Mouse (Mus musculus): Measurements from ENCODE around the gene Ccdc73.
"Not testable (repeated sequence)": the region's sequence is repeated elsewhere in the genome, so short reads cannot be mapped to it uniquely, and the experiment has no call there.

Gene Ccdc73

DNA sequence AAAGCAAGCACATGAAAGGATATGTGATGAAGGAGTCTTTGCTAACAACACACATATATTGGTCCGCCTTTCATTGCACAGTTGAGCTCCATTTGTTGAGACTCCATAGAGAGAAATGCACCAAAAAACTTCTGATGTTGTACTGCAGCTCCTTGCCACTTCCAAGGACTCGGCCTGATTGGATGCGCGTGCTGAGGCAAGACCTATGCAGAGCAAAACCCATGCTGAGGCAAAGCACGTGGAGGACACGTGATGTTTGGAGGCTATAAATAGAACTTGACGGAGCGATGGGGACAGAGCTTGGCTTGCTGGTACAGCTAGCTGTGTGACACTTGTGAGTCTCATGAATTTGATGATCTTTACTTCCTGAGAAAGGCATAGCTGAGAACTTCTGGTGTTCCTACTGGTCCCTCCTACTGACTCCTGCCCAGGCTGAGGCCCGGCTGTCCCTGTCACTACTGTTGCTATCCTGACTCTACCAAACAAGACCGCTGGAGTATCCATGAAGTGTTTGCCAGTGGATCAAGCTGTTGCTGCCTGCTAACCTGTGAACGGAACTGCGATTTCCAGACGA lies at the start of gene Ccdc73:
Gene Ccdc73, plus strand, starts transcription at position 524 of the 574 bp plus-strand sequence.
- no peak for DNase-seq (ENCODE audit: low read depth, low spot score)

DNA sequence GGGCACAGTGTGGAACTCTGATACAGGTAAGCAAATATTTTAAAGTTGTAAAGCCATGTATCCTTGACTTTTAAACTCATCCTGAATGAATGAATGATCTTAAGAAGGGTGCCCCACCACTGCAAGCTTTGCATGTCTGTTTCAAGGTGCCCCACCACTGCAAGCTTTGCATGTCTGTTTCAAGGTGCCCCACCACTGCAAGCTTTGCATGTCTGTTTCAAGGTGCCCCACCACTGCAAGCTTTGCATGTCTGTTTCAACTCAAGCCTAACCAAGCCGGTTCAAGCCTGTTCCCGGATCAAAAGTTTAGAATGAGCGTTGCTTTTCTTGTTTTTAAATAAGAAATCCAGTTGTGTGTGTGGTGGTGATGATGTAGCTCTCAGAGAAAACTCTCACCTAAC lies 48.8 kb upstream of the Ccdc73 start:
- DNase-seq (ENCODE audit: low read depth, low spot score), result not testable (repeated sequence)

DNA sequence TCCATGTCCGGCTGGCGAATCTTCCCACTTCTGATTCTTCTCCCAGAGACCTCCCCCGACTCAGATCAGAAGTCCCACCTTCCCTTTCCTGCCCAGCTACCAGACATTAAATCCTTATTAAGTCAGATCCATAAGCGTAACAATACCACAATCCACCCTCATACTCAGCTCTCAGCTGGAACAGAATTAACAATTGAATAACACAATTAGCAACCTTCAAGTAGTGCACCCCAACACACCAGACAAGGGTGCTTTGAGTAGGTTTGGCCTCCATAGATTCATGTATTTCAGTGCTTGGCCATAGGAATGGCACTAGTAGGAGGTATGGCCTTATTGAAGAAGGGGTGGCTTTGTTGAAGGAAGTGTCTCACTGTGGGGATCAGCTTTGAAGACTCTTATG lies 41.4 kb upstream of the Ccdc73 start:
- DNase-seq (ENCODE audit: low read depth, low spot score), result no peak

DNA sequence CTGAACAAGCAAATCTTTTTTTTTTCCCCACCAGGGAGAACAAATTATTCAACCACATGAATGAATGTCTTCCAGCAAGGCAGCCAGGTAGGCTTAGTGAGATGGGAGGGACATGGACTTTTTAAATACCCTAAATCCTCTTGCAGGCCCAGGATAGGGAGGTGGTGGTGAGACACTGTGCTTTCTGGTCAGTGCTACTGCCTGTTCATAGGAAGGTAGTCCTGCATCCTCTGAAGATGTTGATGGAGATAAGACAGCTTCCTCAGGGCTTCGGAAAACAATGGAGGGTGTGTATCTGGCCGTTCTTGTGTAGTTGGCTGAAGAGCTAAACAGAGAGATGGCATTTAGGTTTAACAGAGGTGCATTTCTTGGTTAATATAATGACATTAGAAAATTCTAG lies 35.1 kb upstream of the Ccdc73 start:
- DNase-seq (ENCODE audit: low read depth, low spot score), result no peak

DNA sequence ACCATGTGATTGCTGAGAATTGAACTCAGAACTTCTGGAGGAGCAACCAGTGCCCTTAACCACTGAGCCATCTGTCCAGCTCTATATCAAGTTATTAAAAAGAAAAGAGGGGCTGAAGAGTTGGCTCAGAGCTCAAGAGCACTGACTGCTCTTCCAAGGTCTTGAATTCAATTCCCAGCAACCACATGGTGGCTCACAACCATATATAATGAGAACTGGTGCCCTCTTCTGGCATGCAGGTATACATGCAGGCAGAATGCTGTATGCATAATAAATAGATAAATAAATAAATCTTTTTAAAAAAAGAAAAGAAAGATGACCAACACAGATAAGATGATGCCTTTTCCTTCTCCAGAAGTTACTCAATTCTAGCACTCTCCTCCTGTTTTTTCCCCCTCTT lies 26.6 kb upstream of the Ccdc73 start:
- DNase-seq (ENCODE audit: low read depth, low spot score), result no peak

DNA sequence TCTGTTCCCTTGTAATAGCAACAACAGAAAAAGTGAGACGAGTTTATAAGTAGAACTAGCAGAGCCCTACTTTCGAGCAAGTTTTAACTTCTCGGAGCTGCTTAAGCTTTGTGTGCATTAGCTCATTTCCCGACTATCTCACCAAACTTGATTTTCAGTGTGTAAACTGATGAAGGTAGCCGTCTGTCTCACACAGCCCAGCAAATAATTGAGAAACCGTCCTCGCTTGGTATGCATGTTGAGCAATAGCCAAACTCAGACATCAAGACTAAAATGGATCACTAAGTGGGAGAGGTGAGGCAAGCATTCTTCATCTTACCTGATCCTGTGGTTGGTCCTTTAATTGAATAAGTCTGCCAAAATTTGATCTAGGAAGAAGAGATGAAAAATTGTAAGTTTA lies 25.9 kb upstream of the Ccdc73 start:
- no peak for DNase-seq (ENCODE audit: low read depth, low spot score)

DNA sequence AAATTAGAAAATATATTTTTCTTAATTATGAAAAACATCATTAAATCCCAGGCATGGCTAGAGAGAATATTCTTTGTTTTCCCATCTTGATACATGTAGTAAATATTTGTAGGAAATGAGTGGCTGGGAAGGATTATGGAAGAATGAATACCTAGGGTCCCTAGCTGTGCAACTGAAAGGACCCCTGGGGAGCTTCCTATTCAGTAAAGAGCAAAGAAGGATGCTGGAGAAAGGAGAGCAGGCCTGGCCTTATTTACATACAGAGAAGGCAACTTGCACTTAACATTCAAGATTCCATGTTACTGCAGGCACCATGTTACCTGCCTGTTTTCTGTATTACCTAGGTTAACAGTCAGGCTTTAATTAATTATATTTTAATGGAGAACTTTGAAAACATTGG lies 25.0 kb upstream of the Ccdc73 start:
- DNase-seq (ENCODE audit: low read depth, low spot score), result no peak

DNA sequence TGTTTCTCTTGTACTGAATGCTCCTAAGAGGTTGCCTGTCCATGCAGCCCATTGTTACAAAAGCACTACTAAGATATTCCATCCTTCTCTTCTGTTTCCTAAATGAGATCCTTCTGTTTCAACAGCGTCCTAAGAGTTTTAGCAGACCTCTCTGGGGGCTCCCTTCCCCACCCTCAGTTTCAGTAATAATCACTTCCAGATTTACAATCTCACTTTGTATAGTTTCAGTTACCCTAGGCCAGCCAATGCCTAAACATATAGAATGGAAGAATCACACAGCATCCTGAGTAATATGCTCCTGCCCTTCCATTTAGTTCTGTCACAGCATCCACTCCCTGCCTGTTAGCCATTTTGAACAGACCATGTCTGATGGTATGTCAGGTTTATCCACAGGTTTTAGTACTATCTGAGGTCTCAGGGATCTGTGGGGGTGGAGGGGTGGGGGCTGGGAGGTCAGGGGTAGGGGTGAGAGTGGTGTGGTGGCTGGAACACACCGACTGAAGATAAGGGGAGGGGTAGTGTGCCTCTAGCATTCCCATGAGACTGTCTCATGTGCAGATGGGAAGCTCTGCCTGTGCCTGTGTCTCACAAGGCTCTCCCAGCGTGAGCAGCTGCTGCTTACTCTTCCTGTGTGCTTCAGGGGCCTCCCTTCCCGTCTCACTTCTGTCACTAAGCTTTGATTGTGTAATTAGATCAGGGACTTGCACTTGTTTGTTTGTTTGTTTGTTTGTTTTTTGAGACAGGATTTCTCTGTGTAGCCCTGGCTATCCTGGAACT lies 20.8 kb upstream of the Ccdc73 start:
- DNase-seq (ENCODE audit: low read depth, low spot score), result no peak

DNA sequence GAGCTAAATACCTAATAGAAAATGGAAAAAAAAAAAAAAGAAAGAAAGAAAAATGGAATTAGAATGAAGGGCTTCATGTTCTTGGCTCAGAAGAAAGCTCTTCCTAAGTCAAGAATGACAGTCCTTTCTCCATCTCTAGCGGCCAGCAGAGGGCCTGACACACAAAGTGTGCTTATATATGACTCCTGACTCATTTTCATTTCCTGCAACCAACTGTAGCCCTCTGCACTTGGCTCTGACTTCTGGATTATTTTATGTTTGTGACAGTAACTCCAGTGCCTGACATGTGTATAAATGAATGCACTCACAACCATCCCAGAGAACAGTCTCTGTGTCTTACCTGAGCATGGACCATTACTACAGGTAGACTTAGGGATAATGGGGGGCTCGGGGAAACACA lies 20.0 kb upstream of the Ccdc73 start:
- no peak for DNase-seq (ENCODE audit: low read depth, low spot score)

DNA sequence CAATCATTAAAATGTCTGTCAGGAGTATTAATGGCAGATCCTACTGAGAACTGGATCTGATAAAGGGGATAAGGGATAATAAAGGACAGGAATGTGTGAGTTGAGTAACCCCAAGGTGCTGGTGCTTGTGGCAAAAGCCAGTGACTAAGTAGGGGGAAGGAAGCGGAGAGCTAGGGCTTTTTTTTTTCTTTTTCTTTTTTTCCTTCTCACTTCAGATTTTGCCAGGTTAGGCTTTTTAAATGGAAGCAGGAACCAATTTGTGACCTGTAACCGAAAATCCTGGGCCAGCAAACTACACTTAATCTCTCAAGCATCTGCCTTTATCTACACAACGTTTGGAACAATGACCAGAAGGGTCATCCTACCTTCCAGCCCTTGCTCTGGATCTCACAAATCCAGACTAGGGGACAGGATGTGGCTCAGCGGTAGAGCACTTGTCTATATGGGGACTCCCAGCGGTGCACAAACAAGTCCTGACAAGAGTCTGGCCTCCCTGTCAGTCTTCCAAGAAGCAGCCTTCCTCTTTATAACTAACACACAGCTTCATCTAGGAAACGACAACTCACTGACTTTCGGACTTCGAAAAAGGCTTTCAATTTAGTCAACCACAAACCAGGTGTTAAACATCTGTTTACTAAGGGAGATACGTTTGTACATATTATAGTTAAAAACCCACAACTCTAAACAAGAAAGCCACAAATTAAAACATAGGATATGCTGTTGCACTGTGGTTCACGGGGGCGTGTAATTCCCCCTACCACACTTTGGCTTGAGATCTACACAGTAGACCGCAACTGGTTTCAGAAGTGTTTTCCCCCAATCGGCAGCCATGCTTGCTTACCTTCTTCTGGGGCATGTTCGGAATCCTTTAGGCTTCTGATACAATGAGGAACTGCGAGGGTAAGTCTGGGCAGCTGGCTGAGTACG lies 19.1 kb upstream of the Ccdc73 start:
- DNase-seq (ENCODE audit: low read depth, low spot score), result no peak

DNA sequence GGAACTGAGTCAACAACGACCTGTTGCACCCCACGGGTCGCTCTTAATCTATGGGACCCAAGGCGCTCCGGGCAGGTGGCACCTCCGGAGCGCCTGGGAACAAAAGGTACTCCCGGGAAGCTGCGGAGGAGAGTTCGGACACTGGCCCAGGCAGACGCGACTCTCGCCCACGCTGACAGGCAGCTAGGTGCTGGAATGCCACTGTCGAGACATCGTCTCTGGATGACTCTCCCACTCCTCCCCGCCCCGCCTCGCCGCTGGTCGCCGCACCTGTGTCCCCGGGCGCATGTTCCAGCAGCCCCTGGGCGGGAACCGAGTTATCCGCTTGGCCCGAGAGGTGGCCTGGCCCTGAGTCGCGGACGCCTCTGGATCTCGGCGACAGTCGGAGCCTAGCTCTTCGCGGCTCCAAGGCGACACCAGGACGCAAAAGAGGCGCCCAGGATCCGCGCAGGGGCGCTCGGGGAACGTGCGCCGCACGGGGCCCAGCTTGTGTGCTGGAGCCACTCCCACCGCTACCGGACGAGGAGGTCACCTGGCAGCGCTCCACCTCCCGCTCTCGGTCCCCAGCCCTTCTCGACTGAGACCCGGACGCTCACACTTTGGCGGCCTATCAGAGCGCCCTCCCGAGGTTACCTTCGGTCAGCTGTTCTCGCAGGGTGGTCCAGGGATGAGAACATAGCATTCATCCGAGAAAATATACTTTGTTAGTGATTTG lies 18.2 kb upstream of the Ccdc73 start, which contains the start of gene Prrg4:
Gene Prrg4, minus strand, starts transcription at position 601 of the 715 bp plus-strand sequence.
- DNase-seq (ENCODE audit: low read depth, low spot score), result no peak

DNA sequence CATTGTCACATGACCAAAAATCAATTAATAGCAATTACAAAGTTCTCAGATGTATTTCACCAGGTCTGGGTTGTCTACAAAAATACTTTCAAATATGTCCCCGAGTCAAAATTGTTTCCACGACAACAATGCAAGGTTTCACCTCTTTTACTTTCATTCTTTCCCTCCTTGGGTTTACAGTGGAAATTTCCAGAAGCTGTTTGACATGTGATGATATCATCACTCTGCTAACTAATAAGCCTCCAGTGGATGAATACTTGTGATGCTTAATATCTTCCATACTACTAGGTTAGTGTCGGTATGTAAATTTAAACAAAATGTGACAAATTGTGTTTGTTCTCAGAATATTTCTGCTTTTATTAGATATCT lies 17.6 kb upstream of the Ccdc73 start:
- no peak for DNase-seq (ENCODE audit: low read depth, low spot score)

DNA sequence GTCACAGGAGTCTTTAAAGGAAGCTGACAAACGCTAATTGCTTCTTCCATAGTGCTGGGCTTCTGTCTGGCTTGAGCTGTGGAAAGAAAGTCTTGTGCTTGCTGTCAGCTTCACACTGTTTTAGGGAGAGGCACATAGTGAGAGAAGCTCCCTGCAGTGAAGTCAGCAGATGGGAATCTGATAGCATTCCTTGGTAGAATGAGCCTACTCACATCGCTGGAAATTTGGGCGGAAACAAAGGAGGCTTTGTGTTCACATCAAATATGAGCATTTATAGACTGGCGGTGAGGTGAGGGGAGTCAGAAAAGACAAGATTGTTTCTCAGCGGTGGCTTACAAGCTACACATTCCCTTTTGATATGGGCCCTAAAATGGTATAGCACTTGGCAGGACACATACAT lies 15.9 kb upstream of the Ccdc73 start:
- no peak for DNase-seq (ENCODE audit: low read depth, low spot score)

DNA sequence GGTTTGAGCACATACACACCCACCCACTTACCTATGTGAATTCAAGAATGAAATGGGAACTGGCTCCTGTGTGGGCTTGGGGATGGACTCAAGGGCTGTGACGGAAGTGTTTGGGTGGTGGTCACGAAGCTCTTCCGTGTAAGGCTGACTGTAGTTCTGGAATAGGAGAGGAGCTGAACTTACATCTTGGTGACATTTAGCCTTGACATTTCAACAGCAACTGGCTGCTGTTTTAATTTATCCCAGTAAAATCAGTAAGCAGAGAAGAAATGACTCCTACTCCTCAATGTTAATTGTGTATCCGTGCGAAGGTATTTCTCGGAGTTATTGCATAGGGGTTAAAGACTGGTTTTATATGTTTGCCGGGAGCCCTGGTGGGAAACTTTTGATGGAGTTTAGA lies 15.1 kb upstream of the Ccdc73 start:
- DNase-seq (ENCODE audit: low read depth, low spot score), result no peak

DNA sequence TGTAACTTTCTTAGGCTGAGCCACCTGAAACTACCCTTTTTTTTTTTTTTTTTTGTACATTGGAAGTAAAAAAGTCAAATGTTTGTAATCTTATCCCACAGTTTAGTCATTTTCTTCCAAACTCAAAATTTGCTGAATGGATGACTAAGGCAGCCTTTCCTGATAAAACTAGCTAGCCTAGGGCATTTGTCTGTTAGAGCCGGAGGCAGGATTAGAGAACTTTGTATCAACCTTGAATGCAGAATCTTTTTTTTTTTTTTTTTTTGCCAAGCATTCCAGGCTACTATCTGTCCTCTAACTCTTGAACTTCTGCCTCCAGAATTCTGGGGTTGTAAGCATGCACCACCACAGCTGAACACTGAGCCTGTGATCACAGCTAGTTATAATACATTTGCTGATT lies 12.8 kb upstream of the Ccdc73 start:
- no peak for DNase-seq (ENCODE audit: low read depth, low spot score)

DNA sequence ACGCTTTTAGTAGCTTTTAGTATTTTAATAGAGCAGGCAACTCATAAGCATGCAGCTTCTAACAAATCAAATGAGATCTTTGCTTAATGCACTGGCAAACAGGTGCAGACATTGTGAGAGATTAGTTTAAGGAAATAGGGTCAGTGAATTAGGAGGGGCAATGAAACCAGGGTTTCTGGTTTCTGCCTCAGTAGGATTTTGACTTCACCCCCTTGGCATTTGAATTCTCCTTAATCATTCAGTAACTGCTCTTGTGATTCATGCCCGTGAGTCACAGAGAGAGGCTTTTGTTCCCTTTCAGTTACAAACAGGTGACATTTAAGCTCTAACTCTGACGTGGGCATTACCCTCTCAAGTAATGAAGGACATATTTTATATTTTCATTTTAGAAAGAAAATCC lies 11.9 kb upstream of the Ccdc73 start:
- DNase-seq (ENCODE audit: low read depth, low spot score), result no peak

DNA sequence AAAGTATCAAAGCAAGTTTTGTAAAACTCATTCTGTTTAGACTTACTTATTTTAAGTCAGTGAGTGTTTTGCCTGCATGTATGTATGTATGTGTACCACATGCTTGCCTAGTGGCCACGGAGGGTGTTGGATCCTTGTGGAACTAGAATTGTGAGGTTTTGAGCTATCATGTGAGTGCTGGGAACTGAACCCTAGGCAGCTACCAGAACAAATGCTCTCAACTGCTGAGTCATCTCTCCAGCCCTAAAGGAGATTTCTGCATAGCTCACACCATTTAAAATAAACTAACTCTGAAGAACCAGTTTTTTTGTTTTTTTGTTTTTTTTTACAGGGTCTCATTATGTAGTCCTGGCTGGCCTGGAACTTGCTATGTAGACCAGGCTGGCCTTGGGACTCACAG lies 11.4 kb upstream of the Ccdc73 start:
- no peak for DNase-seq (ENCODE audit: low read depth, low spot score)

DNA sequence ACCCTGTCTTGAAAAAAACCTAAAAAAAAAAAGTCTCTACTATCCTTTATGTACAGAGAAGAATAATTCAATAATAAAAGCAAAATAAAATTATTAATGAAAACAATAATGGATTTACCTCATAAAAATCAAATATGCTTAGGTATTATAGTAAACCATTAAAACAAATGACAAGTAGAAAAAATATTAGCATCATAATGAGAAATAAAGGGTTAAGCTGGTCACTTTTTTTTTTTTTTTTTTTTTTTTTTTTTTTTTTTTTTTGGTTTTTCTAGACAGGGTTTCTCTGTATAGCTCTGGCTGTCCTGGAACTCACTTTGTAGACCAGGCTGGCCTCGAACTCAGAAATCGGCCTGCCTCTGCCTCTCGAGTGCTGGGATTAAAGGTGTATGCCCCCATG lies 9.5 kb upstream of the Ccdc73 start:
- DNase-seq (ENCODE audit: low read depth, low spot score), result not testable (repeated sequence)

DNA sequence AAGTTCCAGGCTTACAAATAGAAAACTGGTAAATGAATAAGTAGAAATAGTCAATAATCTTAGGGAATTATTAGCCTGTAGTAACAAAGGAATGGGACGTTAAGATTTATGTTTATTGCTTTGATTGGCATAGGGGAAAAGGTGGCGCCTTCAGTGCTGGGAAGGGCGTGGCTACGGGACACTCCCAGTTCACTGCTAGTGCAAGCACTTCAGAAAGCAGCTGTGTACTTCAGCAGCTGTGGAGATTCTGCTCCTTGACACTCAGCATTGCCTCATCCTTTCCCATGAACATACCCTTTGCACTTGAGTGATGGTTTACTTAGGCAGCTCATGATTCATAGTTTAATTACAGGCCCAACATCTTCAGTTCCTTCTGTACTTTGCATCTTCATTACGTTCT lies 8.5 kb upstream of the Ccdc73 start:
- no peak for DNase-seq (ENCODE audit: low read depth, low spot score)

DNA sequence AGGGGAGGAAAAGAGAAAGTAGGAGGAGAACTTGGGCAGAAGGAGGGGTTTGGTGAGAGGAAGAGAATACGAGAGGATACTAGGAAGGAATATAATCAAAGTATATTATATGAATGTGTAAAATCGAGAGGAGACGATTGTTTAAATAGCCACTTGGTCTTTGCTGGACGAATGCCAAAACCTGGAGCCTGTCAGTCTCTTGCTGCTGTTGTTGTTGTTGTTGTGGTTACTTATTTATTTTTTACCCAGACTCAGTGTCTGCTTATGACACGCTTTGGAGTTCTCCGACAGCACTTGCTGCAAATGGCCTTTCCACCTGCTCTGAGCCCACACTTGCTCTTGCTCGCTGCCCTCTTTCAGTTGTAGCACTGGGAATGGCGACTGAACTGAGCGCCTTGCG lies 7.2 kb upstream of the Ccdc73 start:
- DNase-seq (ENCODE audit: low read depth, low spot score), result no peak

DNA sequence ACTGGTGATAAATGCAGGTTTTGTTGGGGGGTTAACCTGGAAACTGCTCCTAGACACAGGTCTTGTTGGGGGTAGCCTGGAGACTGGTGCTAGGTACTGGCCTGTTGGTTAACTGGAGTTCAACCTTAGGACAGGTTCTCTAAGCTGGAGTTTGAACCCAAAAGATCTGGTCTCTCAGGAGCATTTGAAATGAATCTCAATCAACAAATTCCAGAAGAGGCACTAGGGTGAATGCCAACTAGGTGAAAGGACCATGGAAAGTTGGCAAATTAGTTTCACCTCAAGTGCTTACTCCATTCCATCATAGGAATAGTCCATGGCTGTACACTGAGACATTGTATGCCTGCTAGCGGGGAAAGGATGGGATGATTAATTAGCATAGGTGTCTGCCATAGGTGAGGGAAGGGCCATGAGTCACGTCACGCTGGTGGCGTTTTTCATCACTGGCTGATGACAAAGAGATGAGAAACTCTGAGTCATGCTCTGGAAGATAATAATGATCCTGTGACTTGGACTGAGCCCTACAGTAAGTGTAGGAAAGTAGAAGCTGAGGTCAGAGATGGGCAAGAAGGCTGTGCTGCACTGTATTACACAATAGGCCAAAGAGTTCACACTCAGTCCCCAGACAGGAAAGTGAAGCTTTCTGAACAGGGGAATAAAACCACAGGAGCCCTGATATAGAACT lies 3.3 kb upstream of the Ccdc73 start:
- no peak for DNase-seq (ENCODE audit: low read depth, low spot score)
